ENCODE assay signal across 15 mouse cellular contexts in genomic region chr2:132049491-132049890, GRCm38 (mm10).
"Had no signal": no experiment of that assay in that cellular context is flagged by ENCODE, and none has a peak within 500 bp of the region (broad histone marks: within the 10 kb centered on the region; RNA-seq: fewer than 3 reads in every experiment).

No protein-coding gene starts in this region.

- H3K4me3 ChIP-seq: hindbrain, embryonic 15.5 days; left cerebral cortex, adult 2 months; limb, embryonic 10.5 days; liver, embryonic 13.5 days; lung, embryonic 15.5 days; megakaryocyte, embryonic 14.5 days; midbrain, embryonic 15.5 days; neural tube, embryonic 12.5 days had no signal

- H3K4me1 ChIP-seq: midbrain, embryonic 15.5 days; neural tube, embryonic 12.5 days had no signal

- ATAC-seq: liver, postnatal 0 days; midbrain, embryonic 15.5 days had no signal

- DNase-seq: liver, embryonic 13.5 days; liver, postnatal 0 days; lung, postnatal 14 days; right cerebral cortex, postnatal 4 days; spleen, adult 18-20 months; thymus, postnatal 4 days had no signal

- H3K9me3 ChIP-seq: hindbrain, embryonic 15.5 days; limb, embryonic 10.5 days; liver, embryonic 13.5 days; lung, embryonic 15.5 days; midbrain, embryonic 15.5 days; neural tube, embryonic 12.5 days had no signal

- H3K4me2 ChIP-seq: hindbrain, embryonic 15.5 days; liver, embryonic 13.5 days; lung, embryonic 15.5 days; midbrain, embryonic 11.5 days; midbrain, embryonic 15.5 days; neural tube, embryonic 12.5 days had no signal

- H3K27me3 ChIP-seq: hindbrain, embryonic 15.5 days; liver, embryonic 13.5 days; lung, embryonic 15.5 days; midbrain, embryonic 15.5 days; neural tube, embryonic 12.5 days had no signal

- H3K36me3 ChIP-seq: limb, embryonic 10.5 days; liver, embryonic 13.5 days; lung, embryonic 15.5 days; midbrain, embryonic 15.5 days had no signal

- H3K9ac ChIP-seq: hindbrain, embryonic 15.5 days; liver, embryonic 13.5 days; liver, postnatal 0 days; lung, embryonic 15.5 days; midbrain, embryonic 15.5 days; neural tube, embryonic 12.5 days had no signal

- H3K27ac ChIP-seq: hindbrain, embryonic 15.5 days; left cerebral cortex, adult 2 months; limb, embryonic 10.5 days; liver, embryonic 13.5 days; lung, embryonic 15.5 days; macrophage; midbrain, embryonic 15.5 days; neural tube, embryonic 12.5 days had no signal
